Mouse (Mus musculus): ENCODE data around the gene Uvrag. TPM values are rescaled to one million over a fixed set of nuclear protein-coding genes. Genes with fewer than 3 reads are reported as not detected.
A peak's percentile ranks its signal among the peaks of the same experiment; 100 is the strongest.

The Uvrag gene
- polyA plus RNA-seq, 1 experiment from 2014 or later: 16.7 TPM

DNA sequence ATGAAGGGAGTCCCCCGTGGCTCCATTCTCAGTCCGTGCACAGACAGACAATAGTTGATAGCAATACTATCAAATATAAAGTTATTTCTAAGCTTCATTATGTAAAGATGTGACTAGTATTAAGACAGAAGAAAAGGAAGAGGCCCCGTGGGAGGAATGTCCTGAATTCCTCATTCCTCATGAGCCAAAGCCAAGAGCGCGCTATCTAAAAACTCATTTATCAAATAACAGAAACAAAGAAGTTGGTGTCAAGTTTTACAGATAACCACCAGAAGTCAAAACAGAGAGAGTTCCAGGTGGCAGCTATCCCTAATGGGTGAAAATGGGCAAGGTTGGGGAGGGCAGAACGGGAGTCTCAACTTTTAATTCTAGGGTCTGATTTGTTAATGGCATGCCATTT, 95.4 kb downstream of the Uvrag start:
- Histone ChIP-seq H3K36me3 (peaks cover 6% of the 10 kb centered on the region; the same call in 1 of the 2 replicates), H3K27ac (no peak overlapping the region), H3K27me3 (no peaks in the 10 kb centered on the region), H3K4me3 (no peak overlapping the region), H3K4me1 (peaks cover 10% of the 10 kb centered on the region; the same call in 1 of the 2 replicates), H3K4me2 (no peak overlapping the region), H3K9me3 (no peaks in the 10 kb centered on the region), H3K9ac (no peak overlapping the region)
- WGBS: 75% methylated on average over 6 of the region's 6 CpGs
- ATAC-seq (ENCODE audit: insufficient number of reproducible peaks, low FRiP score, low TSS enrichment, low read depth): no peak

DNA sequence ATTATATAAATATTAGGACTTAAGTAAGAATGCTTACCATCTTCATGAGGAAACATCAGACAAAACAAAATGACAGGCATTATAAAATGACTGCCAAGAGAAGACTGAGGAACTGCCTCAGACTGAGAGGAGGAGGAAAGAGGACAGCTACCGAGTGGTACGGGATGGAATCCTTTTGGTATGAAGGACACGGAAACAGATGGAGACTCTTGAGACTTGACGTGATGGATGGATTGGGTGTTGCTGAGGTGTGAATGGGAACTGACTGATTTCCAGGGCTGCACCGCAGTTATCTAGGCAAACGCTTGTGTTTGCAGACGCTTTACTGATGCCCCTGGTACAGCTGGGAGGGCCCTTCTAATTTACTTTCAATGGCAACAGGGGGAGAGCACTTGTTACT, 97.0 kb downstream of the Uvrag start:
- Histone ChIP-seq H3K4me3 (no peak overlapping the region), H3K4me1 (peaks cover 10% of the 10 kb centered on the region; the same call in 1 of the 2 replicates), H3K9ac (no peak overlapping the region), H3K27ac (no peak overlapping the region), H3K36me3 (peaks cover 2% of the 10 kb centered on the region; the same call in 1 of the 2 replicates), H3K27me3 (no peaks in the 10 kb centered on the region), H3K9me3 (no peaks in the 10 kb centered on the region), H3K4me2 (no peak overlapping the region)
- no peak for ATAC-seq (ENCODE audit: insufficient number of reproducible peaks, low FRiP score, low TSS enrichment, low read depth)
- 63% methylated on average over 7 of the region's 7 CpGs for WGBS

DNA sequence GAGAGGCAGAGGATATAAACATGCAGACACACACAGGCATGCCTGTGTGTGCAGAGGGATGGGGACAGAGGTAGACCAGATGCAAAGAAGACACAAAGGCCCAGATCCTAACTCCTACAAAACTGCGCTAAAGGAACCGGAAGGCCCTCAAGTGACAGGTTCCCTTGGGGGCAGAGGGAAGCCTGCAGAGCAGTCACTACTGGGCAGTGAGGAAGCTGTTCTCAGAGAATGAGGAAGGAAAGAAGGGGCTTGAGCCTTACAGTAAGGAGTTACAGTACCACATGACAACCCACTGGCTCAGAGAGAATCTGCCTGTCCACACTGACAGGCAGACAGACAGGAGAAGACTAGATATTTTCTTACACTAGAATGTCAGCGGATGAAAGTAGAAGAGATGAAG, 97.6 kb downstream of the Uvrag start:
- no peaks in the 10 kb centered on the region for H3K36me3 ChIP-seq
- no peaks in the 10 kb centered on the region for H3K27me3 ChIP-seq
- H3K4me3 ChIP-seq: no peak overlapping the region
- no peak overlapping the region for H3K27ac ChIP-seq
- 91% methylated on average over 3 of the region's 3 CpGs for whole genome bisulfite sequencing
- no peak overlapping the region for H3K9ac ChIP-seq
- peaks cover 10% of the 10 kb centered on the region; the same call in 1 of the 2 replicates for H3K4me1 ChIP-seq
- ATAC-seq (ENCODE audit: insufficient number of reproducible peaks, low FRiP score, low TSS enrichment, low read depth): no peak
- H3K9me3 ChIP-seq: no peaks in the 10 kb centered on the region
- no peak overlapping the region for H3K4me2 ChIP-seq

DNA sequence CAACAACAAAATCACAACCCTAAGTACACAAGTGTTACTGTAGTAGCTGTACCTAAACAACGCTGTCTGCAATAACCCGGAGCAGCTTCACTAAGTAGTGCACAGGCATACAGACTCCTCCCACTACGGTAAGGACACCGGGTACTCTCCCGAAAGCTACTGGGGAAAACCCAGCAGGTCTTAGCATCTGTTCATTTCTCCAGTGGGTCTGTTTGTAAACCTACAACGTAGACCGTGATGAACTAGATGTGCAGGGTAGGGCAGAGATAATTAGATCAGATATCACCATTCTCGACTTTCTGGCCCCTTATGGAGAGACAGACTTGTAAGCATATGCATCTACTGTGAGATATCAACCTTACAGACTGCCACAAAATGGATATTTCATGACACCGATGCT, 99.1 kb downstream of the Uvrag start:
- no peaks in the 10 kb centered on the region for H3K9me3 ChIP-seq
- H3K4me2 ChIP-seq: no peak overlapping the region

DNA sequence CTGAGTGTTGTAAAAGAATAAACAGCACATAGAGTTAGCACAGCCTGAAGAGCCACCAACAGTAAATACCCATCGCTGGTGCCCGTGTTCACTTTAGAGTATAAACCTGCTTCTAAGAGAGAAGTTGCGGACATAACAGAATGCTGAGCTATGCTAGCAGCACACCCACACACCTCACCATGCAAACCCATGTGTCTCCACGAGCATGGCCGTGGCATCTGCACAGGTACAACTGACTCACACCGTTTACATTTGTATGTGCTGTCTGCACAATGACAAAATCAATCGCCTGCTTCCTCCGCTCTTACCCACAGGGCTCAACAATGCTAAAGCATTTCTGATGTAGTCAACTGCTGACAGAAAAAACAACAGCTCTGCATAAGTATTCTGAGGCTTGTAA, 101.0 kb downstream of the Uvrag start:
- no peak overlapping the region for H3K27ac ChIP-seq
- 0 out of 2 replicates have a peak, but pooled peaks cover 7% of the 10 kb centered on the region for H3K4me1 ChIP-seq

More for the DNA sequence above, 99.1 kb downstream of the Uvrag start:
- 74% methylated on average over 9 of the region's 9 CpGs for WGBS
- Histone ChIP-seq H3K4me1 (peaks cover 8% of the 10 kb centered on the region; the same call in 1 of the 2 replicates), H3K9ac (no peak overlapping the region), H3K4me3 (no peak overlapping the region), H3K27me3 (no peaks in the 10 kb centered on the region), H3K36me3 (no peaks in the 10 kb centered on the region), H3K27ac (no peak overlapping the region)
- no peak for ATAC-seq (ENCODE audit: insufficient number of reproducible peaks, low FRiP score, low TSS enrichment, low read depth)

DNA sequence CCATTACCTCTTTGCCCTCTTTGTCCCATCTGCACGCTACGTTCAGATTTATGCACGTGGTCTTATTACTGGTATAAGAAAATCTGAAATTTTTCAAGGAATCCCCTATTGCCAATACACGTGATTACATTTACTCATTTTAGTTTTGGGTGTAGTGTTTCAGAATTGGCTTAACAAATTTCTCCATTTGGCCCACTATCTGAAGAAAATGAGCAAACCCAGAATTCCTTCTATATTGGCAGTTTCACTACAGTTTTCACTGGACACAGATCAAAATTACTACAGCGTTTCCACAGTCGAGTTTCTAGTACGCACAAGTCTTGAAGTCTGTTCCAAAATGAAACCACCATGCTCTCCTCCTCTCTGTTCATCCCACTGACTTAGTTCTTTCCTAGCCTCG, 104.7 kb downstream of the Uvrag start:
- Histone ChIP-seq H3K27me3 (no peaks in the 10 kb centered on the region), H3K36me3 (no peaks in the 10 kb centered on the region), H3K4me2 (no peak overlapping the region), H3K4me3 (no peak overlapping the region), H3K4me1 (0 out of 2 replicates have a peak, but pooled peaks cover 4% of the 10 kb centered on the region), H3K9ac (no peak overlapping the region), H3K27ac (peak overlapping the region; percentile 43; the same call in 1 of the 2 replicates), H3K9me3 (no peaks in the 10 kb centered on the region)
- 65% methylated on average over 8 of the region's 8 CpGs for WGBS
- ATAC-seq (ENCODE audit: insufficient number of reproducible peaks, low FRiP score, low TSS enrichment, low read depth): no peak

More for the DNA sequence above, 101.0 kb downstream of the Uvrag start:
- no peak overlapping the region for H3K4me3 ChIP-seq
- no peak overlapping the region for H3K9ac ChIP-seq
- no peak for ATAC-seq (ENCODE audit: insufficient number of reproducible peaks, low FRiP score, low TSS enrichment, low read depth)
- no peaks in the 10 kb centered on the region for H3K9me3 ChIP-seq
- H3K27me3 ChIP-seq: no peaks in the 10 kb centered on the region
- no peak overlapping the region for H3K4me2 ChIP-seq
- 87% methylated on average over 8 of the region's 8 CpGs for WGBS
- no peaks in the 10 kb centered on the region for H3K36me3 ChIP-seq

DNA sequence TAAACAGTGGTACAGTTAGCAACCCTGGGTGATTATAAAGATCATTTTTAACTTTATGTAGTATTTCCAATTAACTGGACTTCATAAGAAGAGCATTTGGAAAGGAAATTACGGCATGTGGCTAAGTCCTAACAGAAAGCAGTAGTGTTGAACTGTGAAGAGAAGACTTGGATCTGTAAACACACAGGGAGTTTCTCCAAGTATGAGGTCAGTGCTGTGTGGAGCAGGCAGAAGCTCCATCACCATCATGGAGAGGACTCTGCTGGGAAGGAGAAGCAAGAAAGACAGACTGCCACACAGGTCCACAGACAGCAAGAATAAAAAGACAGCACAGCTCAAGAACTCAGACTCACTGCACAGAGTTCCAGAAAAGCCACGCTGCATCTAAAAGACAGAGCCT, 106.0 kb downstream of the Uvrag start:
- ATAC-seq (ENCODE audit: insufficient number of reproducible peaks, low FRiP score, low TSS enrichment, low read depth): no peak
- Histone ChIP-seq H3K36me3 (no peaks in the 10 kb centered on the region), H3K4me3 (no peak overlapping the region), H3K9me3 (no peaks in the 10 kb centered on the region), H3K4me1 (0 out of 2 replicates have a peak, but pooled peaks cover 4% of the 10 kb centered on the region), H3K9ac (no peak overlapping the region), H3K27ac (no peak overlapping the region), H3K27me3 (no peaks in the 10 kb centered on the region), H3K4me2 (no peak overlapping the region)
- whole genome bisulfite sequencing: 90% methylated on average over 2 of the region's 2 CpGs

DNA sequence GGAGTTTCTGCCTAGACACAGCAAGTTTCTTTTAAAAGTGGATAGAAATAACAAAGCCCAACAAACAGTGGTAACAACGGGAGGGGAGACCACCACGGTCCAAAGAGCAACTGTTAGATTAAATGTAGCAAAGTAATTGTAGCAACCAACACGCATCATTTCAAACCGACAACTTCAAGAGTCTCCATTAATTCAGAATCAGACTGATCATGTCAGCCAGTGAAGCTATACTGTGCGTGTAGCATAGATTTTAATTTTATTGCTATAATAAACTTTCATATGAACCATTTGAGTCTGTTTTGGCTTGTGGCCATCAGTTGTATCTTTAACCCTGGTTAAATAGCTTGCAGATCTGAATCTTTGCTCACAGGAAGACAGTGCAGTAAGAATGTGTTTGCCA, 107.1 kb downstream of the Uvrag start:
- 56% methylated on average over 5 of the region's 5 CpGs for WGBS
- Histone ChIP-seq H3K9me3 (no peaks in the 10 kb centered on the region), H3K9ac (no peak overlapping the region), H3K36me3 (no peaks in the 10 kb centered on the region), H3K27ac (peak overlapping the region; percentile 33; the same call in 1 of the 2 replicates), H3K4me2 (no peak overlapping the region), H3K4me3 (no peak overlapping the region), H3K27me3 (no peaks in the 10 kb centered on the region), H3K4me1 (0 out of 2 replicates have a peak, but pooled peaks cover 7% of the 10 kb centered on the region)
- ATAC-seq (ENCODE audit: insufficient number of reproducible peaks, low FRiP score, low TSS enrichment, low read depth): no peak

DNA sequence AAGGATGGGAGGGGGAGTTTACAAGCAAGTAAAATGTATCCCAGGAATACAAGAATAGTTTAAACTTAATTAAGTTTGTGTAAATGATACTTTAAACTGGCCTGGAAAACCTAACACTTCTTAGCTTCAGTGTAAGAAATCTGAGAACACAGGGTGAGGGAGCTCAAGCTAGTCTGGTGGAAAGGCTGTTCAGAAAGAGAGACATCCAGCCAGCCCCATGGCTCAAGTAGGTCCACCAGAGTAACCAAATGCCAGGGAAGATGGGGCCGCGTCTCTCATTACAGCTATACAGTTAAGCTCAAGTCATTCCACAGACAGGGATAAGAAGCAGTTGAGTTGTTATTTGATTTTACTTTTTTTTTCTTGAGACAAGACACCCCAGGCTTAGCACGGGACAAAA, 107.6 kb downstream of the Uvrag start:
- no peak overlapping the region for H3K4me3 ChIP-seq
- H3K4me1 ChIP-seq: 0 out of 2 replicates have a peak, but pooled peaks cover 7% of the 10 kb centered on the region
- no peak overlapping the region for H3K27ac ChIP-seq
- no peak overlapping the region for H3K9ac ChIP-seq
- no peaks in the 10 kb centered on the region for H3K36me3 ChIP-seq
- no peak overlapping the region for H3K4me2 ChIP-seq
- ATAC-seq (ENCODE audit: insufficient number of reproducible peaks, low FRiP score, low TSS enrichment, low read depth): no peak
- no peaks in the 10 kb centered on the region for H3K27me3 ChIP-seq
- 61% methylated on average over 3 of the region's 3 CpGs for whole genome bisulfite sequencing
- H3K9me3 ChIP-seq: no peaks in the 10 kb centered on the region

DNA sequence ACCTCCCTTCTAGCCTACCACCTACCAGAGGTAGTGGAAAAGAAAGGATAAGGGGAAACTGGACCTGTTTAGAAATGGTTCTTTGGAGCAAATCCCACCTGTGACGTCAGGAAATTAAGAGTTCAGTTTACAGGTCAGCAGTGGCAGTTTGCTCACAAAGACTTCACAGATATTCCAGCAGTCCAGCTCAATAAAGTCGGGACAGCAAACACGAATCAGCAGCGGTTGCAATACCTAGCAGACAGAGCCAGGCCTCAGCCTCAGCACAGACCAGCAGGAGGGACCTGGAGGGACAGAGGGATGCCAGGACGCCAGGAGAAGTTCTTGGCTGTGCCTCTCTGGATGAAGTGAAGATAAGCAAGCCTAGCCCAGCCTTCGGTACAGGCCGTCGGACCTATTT, 108.9 kb downstream of the Uvrag start:
- H3K27ac ChIP-seq: no peak overlapping the region
- 91% methylated on average over 8 of the region's 8 CpGs for WGBS
- H3K36me3 ChIP-seq: no peaks in the 10 kb centered on the region
- H3K27me3 ChIP-seq: no peaks in the 10 kb centered on the region
- no peak for ATAC-seq (ENCODE audit: insufficient number of reproducible peaks, low FRiP score, low TSS enrichment, low read depth)
- H3K4me3 ChIP-seq: no peak overlapping the region
- H3K4me2 ChIP-seq: no peak overlapping the region
- peaks cover 12% of the 10 kb centered on the region; the same call in 1 of the 2 replicates for H3K4me1 ChIP-seq
- H3K9ac ChIP-seq: no peak overlapping the region
- H3K9me3 ChIP-seq: no peaks in the 10 kb centered on the region

DNA sequence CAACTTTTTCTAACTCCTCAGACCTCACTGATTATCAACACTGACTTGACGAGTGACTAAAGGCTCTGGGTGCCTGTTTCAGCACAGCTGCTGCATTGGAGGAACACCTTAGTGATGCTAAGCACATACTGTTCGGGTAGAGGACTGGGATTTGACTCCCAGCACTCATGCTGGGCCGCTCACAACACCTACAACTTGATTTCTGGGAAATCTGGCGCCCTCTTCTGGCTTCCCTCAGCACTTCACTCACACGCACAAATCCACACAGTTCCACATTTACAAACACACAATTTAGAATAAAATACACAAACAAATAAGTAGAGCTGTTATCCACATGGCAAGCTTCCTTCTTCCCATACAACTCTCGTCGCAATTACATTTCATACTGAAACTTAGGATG, 112.8 kb downstream of the Uvrag start:
- Histone ChIP-seq H3K4me1 (peaks cover 9% of the 10 kb centered on the region; the same call in 1 of the 2 replicates), H3K9ac (no peak overlapping the region), H3K27me3 (no peaks in the 10 kb centered on the region), H3K9me3 (no peaks in the 10 kb centered on the region), H3K27ac (no peak overlapping the region), H3K4me2 (no peak overlapping the region), H3K4me3 (no peak overlapping the region), H3K36me3 (no peaks in the 10 kb centered on the region)
- WGBS: 88% methylated on average over 7 of the region's 7 CpGs
- ATAC-seq (ENCODE audit: insufficient number of reproducible peaks, low FRiP score, low TSS enrichment, low read depth): no peak

DNA sequence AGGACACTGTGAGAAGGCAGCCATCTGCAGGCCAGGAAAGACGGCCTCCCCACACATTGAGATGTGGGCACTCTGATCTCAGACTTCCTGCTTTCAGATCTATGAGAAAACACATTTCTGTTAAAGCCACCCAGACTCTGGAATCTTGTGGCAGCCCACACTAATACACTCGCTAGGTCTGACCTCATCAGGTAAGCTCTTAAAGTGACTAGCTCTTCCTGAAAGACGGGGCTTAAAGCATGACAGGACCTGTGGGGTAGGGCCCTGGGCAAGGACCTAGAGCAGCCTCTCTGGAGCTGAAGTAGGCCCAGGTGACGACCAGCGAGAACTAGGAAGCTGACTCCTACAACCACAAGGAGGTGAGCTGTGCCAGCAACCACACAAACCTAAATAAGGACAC, 113.8 kb downstream of the Uvrag start:
- WGBS: 50% methylated on average over 5 of the region's 5 CpGs
- H3K27me3 ChIP-seq: no peaks in the 10 kb centered on the region
- H3K9ac ChIP-seq: no peak overlapping the region
- ATAC-seq (ENCODE audit: insufficient number of reproducible peaks, low FRiP score, low TSS enrichment, low read depth): no peak
- H3K4me2 ChIP-seq: no peak overlapping the region
- H3K27ac ChIP-seq: no peak overlapping the region
- H3K4me1 ChIP-seq: peaks cover 9% of the 10 kb centered on the region; the same call in 1 of the 2 replicates
- no peaks in the 10 kb centered on the region for H3K9me3 ChIP-seq
- no peak overlapping the region for H3K4me3 ChIP-seq
- H3K36me3 ChIP-seq: no peaks in the 10 kb centered on the region

DNA sequence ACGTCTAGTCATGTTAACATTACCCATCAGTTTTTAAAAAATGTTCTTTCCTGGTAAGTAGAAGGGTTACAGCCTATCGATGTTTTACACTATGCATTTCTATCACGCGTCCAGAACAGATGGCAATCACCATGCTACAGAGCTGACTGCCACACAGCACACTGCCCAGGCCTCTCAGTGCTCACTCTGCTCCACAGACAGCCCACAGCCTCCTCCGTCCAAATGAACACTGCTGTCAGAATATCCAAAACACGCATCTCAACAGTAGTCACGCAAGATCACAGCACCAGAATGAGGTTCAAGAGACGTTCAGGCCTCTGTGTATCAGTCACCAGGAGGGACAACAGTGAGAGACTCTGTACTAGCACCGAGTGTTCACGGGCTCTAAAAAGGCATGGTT, 115.0 kb downstream of the Uvrag start:
- ATAC-seq (ENCODE audit: insufficient number of reproducible peaks, low FRiP score, low TSS enrichment, low read depth): no peak
- Histone ChIP-seq H3K4me1 (peaks cover 9% of the 10 kb centered on the region; the same call in 1 of the 2 replicates), H3K36me3 (no peaks in the 10 kb centered on the region), H3K9ac (no peak overlapping the region), H3K27me3 (no peaks in the 10 kb centered on the region), H3K4me2 (no peak overlapping the region), H3K4me3 (no peak overlapping the region), H3K27ac (no peak overlapping the region), H3K9me3 (no peaks in the 10 kb centered on the region)
- WGBS: 91% methylated on average over 10 of the region's 10 CpGs

Measured in limb, embryonic 15.5 days (tissue).